ENCODE assay signal across 8 mouse cellular contexts in the genomic region with DNA sequence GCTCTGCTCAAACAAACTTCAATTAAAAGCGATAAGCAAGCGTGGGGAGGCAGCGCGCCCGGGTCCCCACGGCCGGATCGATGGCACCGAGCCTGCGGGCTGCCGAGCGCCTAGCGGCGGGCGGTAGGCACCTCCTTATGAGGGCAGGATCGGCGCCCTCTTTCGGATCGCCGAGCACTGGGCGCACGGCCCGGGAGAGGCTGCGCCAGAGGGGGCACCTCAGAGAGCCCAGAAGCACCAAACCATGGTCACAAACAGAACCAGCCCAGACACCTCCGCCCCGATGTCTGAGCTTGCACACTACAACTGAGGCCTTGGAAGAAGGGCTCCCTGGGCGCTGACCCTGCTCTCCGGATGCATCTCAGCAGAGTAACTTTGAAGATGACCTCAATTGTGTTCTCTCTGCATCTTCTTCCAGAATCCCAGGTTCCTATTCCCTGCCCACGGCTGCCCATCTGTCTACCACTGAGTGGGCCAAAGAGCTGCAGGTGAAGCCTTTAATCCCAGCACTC. TPM values are rescaled to one million over a fixed set of nuclear protein-coding genes. Genes with fewer than 3 reads are reported as not detected.
DNase-seq lines count a peak whose midpoint lies in the region; ATAC-seq and TF ChIP-seq lines count a peak whose summit lies in the region.

No protein-coding gene starts in this region.

- H3K27ac ChIP-seq in thymus, adult 2 months (ENCODE audit: control insufficient read depth, insufficient read depth, low read length) = no peak overlapping the region
- no peak overlapping the region for H3K27ac ChIP-seq in heart, embryonic 13.5 days (replicated peaks)
- no peak overlapping the region for H3K27ac ChIP-seq in kidney, embryonic 15.5 days
- H3K27ac ChIP-seq in small intestine, adult 2 months (ENCODE audit: insufficient read depth, low read depth, low read length) = no peak overlapping the region

- peaks cover 3% of the 10 kb centered on the region; the same call in 1 of the 2 replicates for H3K27me3 ChIP-seq in thymus, adult 2 months (ENCODE audit: control insufficient read depth, insufficient read depth, low read length)
- H3K27me3 ChIP-seq in heart, embryonic 13.5 days (replicated peaks) = peaks cover 57% of the 10 kb centered on the region
- peaks cover 53% of the 10 kb centered on the region for H3K27me3 ChIP-seq in kidney, embryonic 15.5 days
- H3K27me3 ChIP-seq in megakaryocyte, embryonic 14.5 days (replicated peaks) = peaks cover 74% of the 10 kb centered on the region
- H3K27me3 ChIP-seq in small intestine, adult 2 months (ENCODE audit: control insufficient read depth, insufficient read depth, low read length) = peaks cover 35% of the 10 kb centered on the region

- H3K9me3 ChIP-seq in heart, embryonic 13.5 days = no peaks in the 10 kb centered on the region
- H3K9me3 ChIP-seq in kidney, embryonic 15.5 days (replicated peaks) = no peaks in the 10 kb centered on the region
- no peaks in the 10 kb centered on the region for H3K9me3 ChIP-seq in megakaryocyte, embryonic 14.5 days

- 3% methylated on average over 29 of the region's 29 CpGs for WGBS in thymus, adult 2 months
- WGBS in heart, embryonic 13.5 days = 2% methylated on average over 29 of the region's 29 CpGs
- 3% methylated on average over 29 of the region's 29 CpGs for WGBS in kidney, embryonic 15.5 days
- 7% methylated on average over 29 of the region's 29 CpGs for WGBS in small intestine, adult 2 months

- no peaks in the 10 kb centered on the region for H3K36me3 ChIP-seq in thymus, adult 2 months (ENCODE audit: control insufficient read depth, insufficient read depth, low read length)
- peaks cover 14% of the 10 kb centered on the region for H3K36me3 ChIP-seq in heart, embryonic 13.5 days
- H3K36me3 ChIP-seq in kidney, embryonic 15.5 days = peaks cover 17% of the 10 kb centered on the region
- H3K36me3 ChIP-seq in megakaryocyte, embryonic 14.5 days (replicated peaks; ENCODE audit: low read length) = peaks cover 18% of the 10 kb centered on the region
- 0 out of 2 replicates have a peak, but pooled peaks cover 3% of the 10 kb centered on the region for H3K36me3 ChIP-seq in small intestine, adult 2 months (ENCODE audit: control insufficient read depth, insufficient read depth, low read length)

- H3K4me3 ChIP-seq in thymus, adult 2 months (ENCODE audit: control insufficient read depth, insufficient read depth, low read length) = no peak overlapping the region
- peak overlapping the region; percentile 55 for H3K4me3 ChIP-seq in heart, embryonic 13.5 days
- H3K4me3 ChIP-seq in kidney, embryonic 15.5 days (replicated peaks) = peak overlapping the region; percentile 48
- H3K4me3 ChIP-seq in megakaryocyte, embryonic 14.5 days (replicated peaks) = peak overlapping the region; percentile 85
- H3K4me3 ChIP-seq in small intestine, adult 2 months (ENCODE audit: low read depth, low read length) = peak overlapping the region; percentile 37

- DNase-seq in thymus, adult 2 months = peak; percentile 44
- no peak for DNase-seq in thymus, adult 18-20 months
- peak; percentile 82 to 84 for DNase-seq in cerebellum, postnatal 25 days
- DNase-seq in c-Kit-positive CD71-positive TER-119-positive erythroid progenitor cells, embryonic 14.5 days (ENCODE audit: low spot score) = no peak

- TF ChIP-seq CTCF in thymus, adult 2 months (IDR thresholded peaks at IDR 0.05; ENCODE audit: borderline replicate concordance, control insufficient read depth, extremely low read depth, insufficient read depth, low read length, poor library complexity) = 0 out of 2 replicates have a peak, but pooled peaks have one; percentile 7
- no peak for TF ChIP-seq CTCF in small intestine, adult 2 months (IDR thresholded peaks at IDR 0.05; ENCODE audit: extremely low read depth, insufficient read length, insufficient replicate concordance, low read depth, low read length)

- peaks cover 6% of the 10 kb centered on the region for H3K4me1 ChIP-seq in thymus, adult 2 months (replicated peaks; ENCODE audit: control insufficient read depth, insufficient read depth, low read length)
- H3K4me1 ChIP-seq in heart, embryonic 13.5 days = peaks cover 27% of the 10 kb centered on the region
- H3K4me1 ChIP-seq in kidney, embryonic 15.5 days = peaks cover 34% of the 10 kb centered on the region
- H3K4me1 ChIP-seq in megakaryocyte, embryonic 14.5 days = peaks cover 28% of the 10 kb centered on the region
- peaks cover 6% of the 10 kb centered on the region for H3K4me1 ChIP-seq in small intestine, adult 2 months (ENCODE audit: control insufficient read depth, insufficient read depth, insufficient read length, low read length)

- no peak for TF ChIP-seq POLR2A in thymus, adult 2 months (IDR thresholded peaks at IDR 0.05; ENCODE audit: control insufficient read depth, extremely low read depth, insufficient read depth, low read length, poor library complexity)
- no peak for TF ChIP-seq POLR2A in small intestine, adult 2 months (IDR thresholded peaks at IDR 0.05; ENCODE audit: low read depth, low read length)

- peak overlapping the region; percentile 78 for H3K9ac ChIP-seq in heart, embryonic 13.5 days
- H3K9ac ChIP-seq in kidney, embryonic 15.5 days = peak overlapping the region; percentile 43; the same call in 1 of the 2 replicates

- H3K4me2 ChIP-seq in heart, embryonic 13.5 days = peak overlapping the region; percentile 97
- peak overlapping the region; percentile 89 for H3K4me2 ChIP-seq in kidney, embryonic 15.5 days

- ATAC-seq in heart, embryonic 13.5 days (ENCODE audit: extremely low read depth, insufficient number of reproducible peaks, low FRiP score, low TSS enrichment) = no peak
- ATAC-seq in kidney, embryonic 15.5 days (replicated peaks; ENCODE audit: low FRiP score) = no peak; the same call in 1 of the 2 replicates

RNA-seq across cellular contexts. Expression of gene Nmt1, which starts 37.8 kb away (rescaled TPM):
- polyA plus RNA-seq in thymus, adult 2 months (2012; rRNA removed) = 52.5 and 60.8 TPM in 2 replicates
- polyA plus RNA-seq in heart, embryonic 13.5 days (2015; fragmentation: Nextera tagmentation; extraction: Ambion mirVana) = 39.7 and 47.3 TPM in 2 replicates
- polyA plus RNA-seq in kidney, embryonic 15.5 days (2015; fragmentation: Nextera tagmentation; extraction: Ambion mirVana) = 59.2 and 63.2 TPM in 2 replicates
- polyA plus RNA-seq in megakaryocyte, embryonic 14.5 days (2012; ENCODE audit: insufficient read depth, low replicate concordance) = 5.7 and 17.6 TPM in 2 replicates
- polyA plus RNA-seq in small intestine, adult 2 months (2012; rRNA removed) = 16.8 and 34.1 TPM in 2 replicates

RNA-seq across cellular contexts. Expression of gene Dcakd, which starts 37.9 kb away (rescaled TPM):
- polyA plus RNA-seq in thymus, adult 2 months (2012; rRNA removed) = 77.5 and 88.2 TPM in 2 replicates
- polyA plus RNA-seq in heart, embryonic 13.5 days (2015; fragmentation: Nextera tagmentation; extraction: Ambion mirVana) = 95.9 and 101 TPM in 2 replicates
- 165 and 187 TPM in 2 replicates for polyA plus RNA-seq in kidney, embryonic 15.5 days (2015; fragmentation: Nextera tagmentation; extraction: Ambion mirVana)
- polyA plus RNA-seq in megakaryocyte, embryonic 14.5 days (2012; ENCODE audit: insufficient read depth, low replicate concordance) = 56.4 and 77.6 TPM in 2 replicates
- polyA plus RNA-seq in small intestine, adult 2 months (2012; rRNA removed) = 29.3 and 57.7 TPM in 2 replicates

RNA-seq across cellular contexts. Expression of gene C1ql1, which starts 43.7 kb away (rescaled TPM):
- polyA plus RNA-seq in thymus, adult 2 months (2012; rRNA removed) = 0.08 and 0.20 TPM in 2 replicates
- 0.71 and 0.74 TPM in 2 replicates for polyA plus RNA-seq in heart, embryonic 13.5 days (2015; fragmentation: Nextera tagmentation; extraction: Ambion mirVana)
- polyA plus RNA-seq in kidney, embryonic 15.5 days (2015; fragmentation: Nextera tagmentation; extraction: Ambion mirVana) = 3.7 and 4.2 TPM in 2 replicates
- polyA plus RNA-seq in megakaryocyte, embryonic 14.5 days (2012; ENCODE audit: insufficient read depth, low replicate concordance) = not detected in 2 replicates
- 0.29 and 0.70 TPM in 2 replicates for polyA plus RNA-seq in small intestine, adult 2 months (2012; rRNA removed)

Comparison
In these comparisons a context has a peak if more than half of its experiments do, and no peak if none do; other contexts are left out.
1. DNase-seq: peak in thymus, adult 2 months (single experiment) and cerebellum, postnatal 25 days (2 of 2); none in thymus, adult 18-20 months (0 of 2) and c-Kit-positive CD71-positive TER-119-positive erythroid progenitor cells, embryonic 14.5 days (single experiment).